Mouse (Mus musculus) stomach, embryonic 16.5 days (tissue): ENCODE data around the gene Cask. TPM values are rescaled to one million over a fixed set of nuclear protein-coding genes. Genes with fewer than 3 reads are reported as not detected.

Experiments
- microRNA-seq: library from miRNA; unstranded; fragments of <30 nt; microRNA quantifications from one replicate; pipeline ENCODE4, GENCODE M21; 2016
- polyA plus RNA-seq: library from polyadenylated mRNA; unstranded; fragments of >200 nt; fragmentation: Nextera tagmentation; extraction: Ambion mirVana; gene quantifications from 2 replicates; pipeline ENCODE4 v1.2.1, GENCODE M21; 2015

The Cask gene
- polyA plus RNA-seq, 1 experiment from 2014 or later = 15.2 TPM

Small RNAs within 50 kb of the gene (microRNA-seq; reads per million reads assigned to microRNA genes)
- not detected for gene Gm25246

Other genes with a start within 250 kb of the Cask start
- 2.4 TPM in 2 replicates for gene Gpr34, start 219.3 kb downstream of the Cask start, polyA plus RNA-seq
- gene Gpr82, start 190.0 kb downstream of the Cask start, polyA plus RNA-seq = 0.35 TPM in 2 replicates